Mouse (Mus musculus) midbrain, postnatal 0 days (tissue): ENCODE results near the gene Trank1. TPM values are rescaled to one million over a fixed set of nuclear protein-coding genes. Genes with fewer than 3 reads are reported as not detected.

Experiments used
- ATAC-seq: fragments of 200-750 bp; cut with Nextera tagmentation; 2 replicates; pipeline ENCODE4 v1.8.0; 2017; ENCODE audit warnings: moderate number of reproducible peaks, mild to moderate bottlenecking, moderate TSS enrichment, moderate library complexity; ENCODE audit not compliant: low FRiP score
- DNase-seq: peaks from one replicate; pipeline ENCODE4 v3.0.0-alpha.2; 2015; ENCODE audit warnings: low spot score
- H3K27ac ChIP-seq: fragments of 300-500 bp; sonication (generic); 2 replicates; pipeline ENCODE4 v1.5.1; 2014; ENCODE audit warnings: low read depth, mild to moderate bottlenecking, low read length, mixed read lengths
- H3K27me3 ChIP-seq: fragments of 300-500 bp; sonication (generic); 2 replicates; pipeline ENCODE4 v1.6.1; 2014; ENCODE audit warnings: low read length, control low read depth, mixed read lengths; ENCODE audit not compliant: insufficient read depth
- H3K36me3 ChIP-seq: fragments of 300-500 bp; sonication (generic); 2 replicates; pipeline ENCODE4 v1.6.1; 2014; ENCODE audit warnings: low read length, control low read depth, mixed read lengths; ENCODE audit not compliant: insufficient read depth
- H3K4me1 ChIP-seq: fragments of 300-500 bp; sonication (generic); 2 replicates; pipeline ENCODE4 v1.6.1; 2014; ENCODE audit warnings: mild to moderate bottlenecking, control low read depth, antibody characterized with exemption, low read length, mixed read lengths; ENCODE audit not compliant: insufficient read depth
- H3K4me2 ChIP-seq: fragments of 300-500 bp; sonication (generic); 2 replicates; pipeline ENCODE4 v1.6.1; 2014; ENCODE audit warnings: low read depth, mild to moderate bottlenecking, low read length, mixed read lengths; ENCODE audit not compliant: poor library complexity, severe bottlenecking
- H3K4me3 ChIP-seq: fragments of 300-500 bp; sonication (generic); 2 replicates; pipeline ENCODE4 v1.5.1; 2014; ENCODE audit warnings: low read depth, mild to moderate bottlenecking, low read length, moderate library complexity
- H3K9ac ChIP-seq: fragments of 300-500 bp; sonication (generic); replicated peaks from 2 replicates; pipeline ENCODE4 v1.6.1; 2014; ENCODE audit warnings: mild to moderate bottlenecking, low read length, moderate library complexity, mixed read lengths; ENCODE audit not compliant: poor library complexity, severe bottlenecking
- H3K9me3 ChIP-seq: fragments of 300-500 bp; sonication (generic); 2 replicates; pipeline ENCODE4 v1.6.1; 2016; ENCODE audit warnings: low read length, control low read depth
- CTCF ChIP-seq: IDR thresholded peaks from 2 replicates; pipeline ENCODE4 v1.5.1; 2016; ENCODE audit warnings: antibody characterized with exemption, mild to moderate bottlenecking
- WGBS: fragments of 180-500 bp; shearing (Covaris S2); extraction: QIAGEN DNeasy Blood & Tissue Kit; methylation state at CpG from one replicate; pipeline ENCODE4 v1.1.7; 2014; 5-methylcytosine and 5-hydroxymethylcytosine counted together
- polyA plus RNA-seq: library from polyadenylated mRNA; unstranded; fragments of >200 nt; fragmentation: Nextera tagmentation; extraction: Ambion mirVana; gene quantifications from 2 replicates; pipeline ENCODE4 v1.2.1, GENCODE M21; 2015
- total RNA-seq: library from RNA; depleted of rRNA; stranded (reverse); fragments of >200 nt; gene quantifications from 2 replicates; pipeline ENCODE4 v1.2.3, GENCODE M21; 2014

Gene Trank1
- total and polyA plus RNA-seq, 2 experiments from 2014 or later, result 21.9 to 55.7 TPM

GRCm38 (mm10) chr9:111395265-111395664 is 83.7 kb downstream of the Trank1 start:
- ATAC-seq (no peak), DNase-seq (no peak)
- no peak overlapping the region for H3K4me3 ChIP-seq
- H3K4me1 ChIP-seq, result no peaks in the 10 kb centered on the region
- no peak for TF ChIP-seq CTCF
- no peaks in the 10 kb centered on the region for H3K9me3 ChIP-seq
- H3K4me2 ChIP-seq, result no peak overlapping the region
- no peak overlapping the region for H3K9ac ChIP-seq
- WGBS, result 69% methylated on average over 5 of the region's 5 CpGs
- H3K27ac ChIP-seq, result no peak overlapping the region
- H3K27me3 ChIP-seq, result no peaks in the 10 kb centered on the region
- peaks cover 33% of the 10 kb centered on the region for H3K36me3 ChIP-seq

- 81% methylated on average over 2 of the region's 2 CpGs for WGBS
- no peak overlapping the region for H3K9ac ChIP-seq
- TF ChIP-seq CTCF, result no peak
- no peak overlapping the region for H3K4me3 ChIP-seq
- H3K4me2 ChIP-seq, result no peak overlapping the region
- DNase-seq (no peak), ATAC-seq (no peak)
- H3K27me3 ChIP-seq, result no peaks in the 10 kb centered on the region
- H3K9me3 ChIP-seq, result no peaks in the 10 kb centered on the region
- H3K4me1 ChIP-seq, result no peaks in the 10 kb centered on the region
- H3K36me3 ChIP-seq, result peaks cover 21% of the 10 kb centered on the region
- H3K27ac ChIP-seq, result no peak overlapping the region
Measured at GRCm38 (mm10) chr9:111398059-111398458, 86.5 kb downstream of the Trank1 start.

- Histone ChIP-seq H3K9ac (no peak overlapping the region), H3K9me3 (no peaks in the 10 kb centered on the region), H3K4me1 (no peaks in the 10 kb centered on the region), H3K4me3 (no peak overlapping the region), H3K36me3 (peaks cover 14% of the 10 kb centered on the region), H3K27me3 (no peaks in the 10 kb centered on the region), H3K27ac (no peak overlapping the region), H3K4me2 (no peak overlapping the region)
- 96% methylated on average over 4 of the region's 4 CpGs for WGBS
- no peak for TF ChIP-seq CTCF
- ATAC-seq (no peak), DNase-seq (no peak)
Measured at GRCm38 (mm10) chr9:111400089-111400488, 88.5 kb downstream of the Trank1 start.

- TF ChIP-seq CTCF, result no peak
- WGBS, result 96% methylated on average over 4 of the region's 4 CpGs
- Histone ChIP-seq H3K4me1 (no peaks in the 10 kb centered on the region), H3K4me2 (no peak overlapping the region), H3K4me3 (no peak overlapping the region), H3K36me3 (peaks cover 2% of the 10 kb centered on the region; the same call in 1 of the 2 replicates), H3K9ac (no peak overlapping the region), H3K27ac (no peak overlapping the region), H3K9me3 (no peaks in the 10 kb centered on the region), H3K27me3 (no peaks in the 10 kb centered on the region)
- ATAC-seq (no peak), DNase-seq (no peak)
Measured at GRCm38 (mm10) chr9:111403159-111403558, 91.6 kb downstream of the Trank1 start.

GRCm38 (mm10) chr9:111404346-111405079 is 93.0 kb downstream of the Trank1 start:
- Histone ChIP-seq H3K27ac (no peak overlapping the region), H3K27me3 (no peaks in the 10 kb centered on the region), H3K4me3 (no peak overlapping the region), H3K9ac (no peak overlapping the region), H3K4me2 (no peak overlapping the region), H3K9me3 (no peaks in the 10 kb centered on the region), H3K36me3 (peaks cover 2% of the 10 kb centered on the region; the same call in 1 of the 2 replicates), H3K4me1 (no peaks in the 10 kb centered on the region)
- TF ChIP-seq CTCF, result no peak
- 89% methylated on average over 12 of the region's 12 CpGs for WGBS
- DNase-seq, result no peak
- ATAC-seq, result no peak

GRCm38 (mm10) chr9:111405080-111405428 is 93.5 kb downstream of the Trank1 start:
- Histone ChIP-seq H3K27me3 (no peaks in the 10 kb centered on the region), H3K27ac (no peak overlapping the region), H3K9ac (no peak overlapping the region), H3K36me3 (peaks cover 2% of the 10 kb centered on the region; the same call in 1 of the 2 replicates), H3K4me3 (no peak overlapping the region), H3K9me3 (no peaks in the 10 kb centered on the region), H3K4me2 (no peak overlapping the region), H3K4me1 (no peaks in the 10 kb centered on the region)
- DNase-seq (no peak), ATAC-seq (no peak)
- 92% methylated on average over 6 of the region's 6 CpGs for WGBS
- no peak for TF ChIP-seq CTCF
